Mouse (Mus musculus): ENCODE results near the gene Hs6st1. TPM values are rescaled to one million over a fixed set of nuclear protein-coding genes. Genes with fewer than 3 reads are reported as not detected.
A peak's percentile ranks its signal among the peaks of the same experiment; 100 is the strongest.
"Not testable (repeated sequence)": the region's sequence is repeated elsewhere in the genome, so short reads cannot be mapped to it uniquely, and the experiment has no call there.

The Hs6st1 gene
- 10 to 100 TPM in 25 of 26 experiments, 1 to 10 TPM in 1; 9.6 to 45.9 (median 19.1) TPM for total RNA-seq (2018; cell fraction: chromatin; rRNA removed)
- total RNA-seq (2018; cell fraction: cytosol; rRNA removed) = 10 to 100 TPM; 13.4 to 46.1 (median 25.4) TPM
- total RNA-seq (2018; cell fraction: nucleus; rRNA removed) = 10 to 100 TPM; 14.3 to 55.1 (median 26.6) TPM
- polyA plus RNA-seq (2018) = 19.5 to 41.7 TPM (median 35.8 TPM) in 3 replicates

GRCm38 (mm10) chr1:36068076-36068475 lies at the start of gene Hs6st1:
Gene Hs6st1, plus strand, starts transcription at chr1:36068400.
- H3K4me3 ChIP-seq (ENCODE audit: inconsistent target) = peak within 1 kb of the TSS; percentile 61
- peaks cover 45% of the 10 kb centered on the region for H3K79me2 ChIP-seq (ENCODE audit: inconsistent target)
- H3K36me3 ChIP-seq (ENCODE audit: inconsistent target) = no peaks in the 10 kb centered on the region
- H3K27ac ChIP-seq = peak within 1 kb of the TSS; percentile 24
- WGBS (ENCODE audit: missing documents) = under 1% methylated on average over 52 of the region's 55 CpGs

DNA sequence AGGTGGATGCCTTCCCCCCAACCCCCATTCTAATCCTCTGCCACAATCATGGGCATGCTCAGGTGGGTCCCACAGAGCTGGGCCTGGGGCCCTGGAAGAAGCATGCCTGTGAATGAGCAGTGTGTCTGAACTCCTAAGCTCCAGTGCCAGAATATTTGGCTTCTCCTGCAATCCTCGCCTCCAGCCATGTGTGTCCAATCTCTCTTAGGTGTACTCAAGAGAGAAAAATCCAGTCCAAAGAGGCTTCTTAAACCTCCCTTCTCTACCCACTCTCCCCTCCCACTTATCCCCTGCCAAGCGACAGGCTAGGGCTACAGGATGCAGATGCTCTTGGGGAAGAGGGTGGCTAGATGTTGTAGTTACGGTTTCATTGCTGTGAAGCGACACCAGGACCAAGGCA lies 49.6 kb upstream of the Hs6st1 start:
- 98% methylated on average over 4 of the region's 4 CpGs for WGBS (ENCODE audit: missing documents)
- Histone ChIP-seq H3K79me2 (ENCODE audit: inconsistent target) (no peaks in the 10 kb centered on the region), H3K36me3 (ENCODE audit: inconsistent target) (no peaks in the 10 kb centered on the region), H3K27ac (no peak overlapping the region), H3K4me3 (ENCODE audit: inconsistent target) (no peak overlapping the region)

DNA sequence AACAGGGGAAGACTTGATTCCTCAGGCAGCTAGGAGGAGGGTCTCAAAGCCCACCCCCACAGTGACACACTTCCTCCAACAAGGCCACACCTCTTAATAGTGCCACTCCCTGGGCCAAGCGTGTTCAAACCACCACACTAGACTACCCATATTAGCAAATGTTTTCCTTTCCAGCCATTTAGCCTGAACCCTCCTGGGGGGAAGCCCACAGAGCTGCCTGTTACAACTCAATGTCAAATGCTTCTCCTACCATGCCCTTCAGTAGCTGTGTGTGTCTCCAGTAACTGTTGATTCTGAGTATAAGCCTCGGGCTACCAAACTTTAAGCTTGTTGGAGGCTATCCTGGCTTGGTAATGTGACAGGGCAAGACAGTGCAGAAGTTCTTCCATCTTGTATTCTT lies 49.0 kb upstream of the Hs6st1 start:
- 96% methylated on average over 2 of the region's 2 CpGs for WGBS (ENCODE audit: missing documents)
- Histone ChIP-seq H3K36me3 (ENCODE audit: inconsistent target) (no peaks in the 10 kb centered on the region), H3K27ac (no peak overlapping the region), H3K79me2 (ENCODE audit: inconsistent target) (no peaks in the 10 kb centered on the region), H3K4me3 (ENCODE audit: inconsistent target) (no peak overlapping the region)

- WGBS (ENCODE audit: missing documents) = 90% methylated on average over 2 of the region's 4 CpGs
- H3K4me3 ChIP-seq (ENCODE audit: inconsistent target) = no peak overlapping the region
- no peaks in the 10 kb centered on the region for H3K79me2 ChIP-seq (ENCODE audit: inconsistent target)
- no peak overlapping the region for H3K27ac ChIP-seq
- H3K36me3 ChIP-seq (ENCODE audit: inconsistent target) = no peaks in the 10 kb centered on the region
These were observed 47.9 kb upstream of the Hs6st1 start for GRCm38 (mm10) chr1:36020315-36020714.

DNA sequence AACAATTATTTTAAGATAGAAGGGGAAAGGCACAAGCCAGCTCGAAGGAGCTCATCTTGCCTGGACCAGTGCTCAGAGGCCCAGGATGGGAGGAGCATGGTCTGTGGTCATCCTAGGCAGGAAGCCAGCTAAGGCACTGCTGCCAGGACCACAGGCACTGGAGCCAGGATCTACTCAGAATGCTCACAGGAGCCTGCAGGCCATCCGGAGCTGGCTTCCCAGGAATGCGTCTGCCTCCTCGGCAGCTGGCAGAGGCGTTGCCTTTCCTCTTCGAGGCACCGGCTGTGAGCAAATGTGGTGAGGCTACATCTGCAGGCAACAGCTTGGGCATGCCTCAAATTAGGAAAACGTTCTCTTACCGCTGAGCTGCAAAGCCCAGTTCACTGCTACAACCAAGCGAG lies 37.8 kb upstream of the Hs6st1 start:
- no peak overlapping the region for H3K4me3 ChIP-seq (ENCODE audit: inconsistent target)
- 75% methylated on average over 10 of the region's 10 CpGs for WGBS (ENCODE audit: missing documents)

DNA sequence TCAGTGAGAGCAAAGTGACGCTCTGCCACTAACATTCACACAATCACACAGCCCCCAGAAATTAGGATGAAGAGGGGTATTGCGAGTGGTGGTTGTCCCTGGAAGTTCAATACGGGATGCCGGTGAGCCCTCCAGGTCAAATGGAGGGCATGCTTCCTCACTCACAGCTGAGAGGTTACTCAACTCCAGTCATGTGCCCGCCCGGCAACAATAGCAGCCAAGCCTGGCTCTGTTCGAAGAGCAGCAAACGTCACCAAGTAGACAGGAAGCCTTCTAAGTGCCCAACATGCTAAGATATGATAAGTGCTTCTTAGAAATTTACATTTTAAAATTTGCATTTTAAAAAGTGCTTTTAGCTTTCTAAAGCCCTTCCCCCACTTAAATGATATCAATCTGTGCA lies 29.4 kb upstream of the Hs6st1 start:
- WGBS (ENCODE audit: missing documents) = 51% methylated on average over 8 of the region's 8 CpGs
- H3K4me3 ChIP-seq (ENCODE audit: inconsistent target) = no peak overlapping the region
- no peak overlapping the region for H3K27ac ChIP-seq
- no peaks in the 10 kb centered on the region for H3K36me3 ChIP-seq (ENCODE audit: inconsistent target)
- no peaks in the 10 kb centered on the region for H3K79me2 ChIP-seq (ENCODE audit: inconsistent target)

More for the DNA sequence above, 37.8 kb upstream of the Hs6st1 start:
- Histone ChIP-seq H3K79me2 (ENCODE audit: inconsistent target) (no peaks in the 10 kb centered on the region), H3K36me3 (ENCODE audit: inconsistent target) (no peaks in the 10 kb centered on the region), H3K27ac (no peak overlapping the region)

DNA sequence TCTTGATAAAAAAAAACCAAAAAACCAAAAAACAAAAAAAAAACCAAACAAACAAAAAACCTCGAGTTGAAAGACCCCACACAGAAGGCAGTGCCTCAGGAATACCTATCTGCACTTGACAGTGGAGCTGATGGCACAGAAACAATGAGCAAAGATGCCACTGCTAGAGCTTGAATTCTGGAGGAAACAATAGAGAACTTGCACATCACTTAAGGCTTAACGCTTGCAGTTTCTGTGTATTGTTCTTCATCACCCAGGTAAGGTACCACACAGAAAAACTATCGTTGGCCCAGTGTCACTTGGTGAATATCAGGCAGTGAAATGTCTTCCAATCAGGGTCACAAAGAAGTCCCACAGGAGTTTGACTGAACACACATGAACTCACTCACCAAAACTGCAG lies 26.1 kb upstream of the Hs6st1 start:
- no peaks in the 10 kb centered on the region for H3K36me3 ChIP-seq (ENCODE audit: inconsistent target)
- H3K27ac ChIP-seq = no peak overlapping the region
- 88% methylated on average over 3 of the region's 3 CpGs for WGBS (ENCODE audit: missing documents)
- H3K79me2 ChIP-seq (ENCODE audit: inconsistent target) = no peaks in the 10 kb centered on the region
- H3K4me3 ChIP-seq (ENCODE audit: inconsistent target) = no peak overlapping the region

- not testable (repeated sequence) for H3K36me3 ChIP-seq (ENCODE audit: inconsistent target); H3K79me2 ChIP-seq (ENCODE audit: inconsistent target); H3K27ac ChIP-seq; H3K4me3 ChIP-seq (ENCODE audit: inconsistent target)
- WGBS (ENCODE audit: missing documents) = 90% methylated on average over 4 of the region's 5 CpGs
These were observed 24.4 kb upstream of the Hs6st1 start for GRCm38 (mm10) chr1:36043793-36044192.

GRCm38 (mm10) chr1:36044288-36044687 lies 23.9 kb upstream of the Hs6st1 start:
- WGBS (ENCODE audit: missing documents) = 100% methylated on average over 2 of the region's 4 CpGs
- Histone ChIP-seq H3K27ac (no peak overlapping the region), H3K79me2 (ENCODE audit: inconsistent target) (no peaks in the 10 kb centered on the region), H3K4me3 (ENCODE audit: inconsistent target) (no peak overlapping the region), H3K36me3 (ENCODE audit: inconsistent target) (no peaks in the 10 kb centered on the region)

- H3K27ac ChIP-seq = peak overlapping the region; percentile 70
- 3% methylated on average over 5 of the region's 5 CpGs for WGBS (ENCODE audit: missing documents)
- H3K79me2 ChIP-seq (ENCODE audit: inconsistent target) = no peaks in the 10 kb centered on the region
These were observed 15.5 kb upstream of the Hs6st1 start for GRCm38 (mm10) chr1:36052672-36053071.

GRCm38 (mm10) chr1:36053566-36053965 lies 14.6 kb upstream of the Hs6st1 start:
- H3K4me3 ChIP-seq (ENCODE audit: inconsistent target) = no peak overlapping the region
- H3K36me3 ChIP-seq (ENCODE audit: inconsistent target) = no peaks in the 10 kb centered on the region
- 93% methylated on average over 2 of the region's 2 CpGs for WGBS (ENCODE audit: missing documents)
- no peak overlapping the region for H3K27ac ChIP-seq
- no peaks in the 10 kb centered on the region for H3K79me2 ChIP-seq (ENCODE audit: inconsistent target)

More at GRCm38 (mm10) chr1:36052672-36053071, 15.5 kb upstream of the Hs6st1 start:
- no peaks in the 10 kb centered on the region for H3K36me3 ChIP-seq (ENCODE audit: inconsistent target)
- H3K4me3 ChIP-seq (ENCODE audit: inconsistent target) = no peak overlapping the region

DNA sequence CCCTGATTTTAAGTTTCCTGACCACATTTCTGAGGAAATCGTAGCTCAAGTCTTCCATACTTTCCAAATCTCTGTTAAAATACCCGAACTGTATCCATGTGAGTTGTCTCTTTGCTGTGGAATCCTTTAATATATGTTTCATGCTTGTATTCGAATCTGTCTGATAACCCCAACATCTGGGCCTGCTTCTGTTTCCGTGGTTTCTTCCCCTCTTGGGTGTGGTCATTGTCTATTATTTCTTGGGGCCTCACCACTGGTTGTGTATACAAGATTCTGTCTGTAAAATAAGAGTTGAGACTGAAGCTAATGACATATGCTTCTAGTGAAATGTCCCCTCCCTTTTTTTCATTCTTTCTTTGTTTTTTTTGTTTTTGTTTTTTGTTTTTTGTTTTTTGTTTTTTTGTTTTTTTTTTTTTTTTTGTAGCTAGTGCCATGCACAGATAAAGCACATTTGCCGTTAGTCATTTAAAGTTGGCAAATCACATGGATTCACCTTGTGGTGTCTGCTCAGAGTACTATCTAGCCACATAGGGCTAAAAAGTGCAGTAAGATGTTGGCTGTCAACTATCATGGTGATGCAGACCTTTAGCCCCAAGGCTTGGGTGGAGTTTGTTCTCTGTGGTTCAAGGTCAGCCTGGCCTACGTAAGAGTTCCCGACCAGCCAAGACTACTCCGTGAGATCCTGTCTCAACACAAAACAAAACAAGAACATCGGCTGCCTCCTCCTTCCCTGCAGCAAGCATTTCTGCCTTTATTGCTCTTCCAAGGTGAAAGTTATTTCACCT lies 13.8 kb upstream of the Hs6st1 start:
- 85% methylated on average over 9 of the region's 9 CpGs for WGBS (ENCODE audit: missing documents)
- Histone ChIP-seq H3K36me3 (ENCODE audit: inconsistent target) (no peaks in the 10 kb centered on the region), H3K27ac (no peak overlapping the region), H3K4me3 (ENCODE audit: inconsistent target) (no peak overlapping the region), H3K79me2 (ENCODE audit: inconsistent target) (no peaks in the 10 kb centered on the region)

DNA sequence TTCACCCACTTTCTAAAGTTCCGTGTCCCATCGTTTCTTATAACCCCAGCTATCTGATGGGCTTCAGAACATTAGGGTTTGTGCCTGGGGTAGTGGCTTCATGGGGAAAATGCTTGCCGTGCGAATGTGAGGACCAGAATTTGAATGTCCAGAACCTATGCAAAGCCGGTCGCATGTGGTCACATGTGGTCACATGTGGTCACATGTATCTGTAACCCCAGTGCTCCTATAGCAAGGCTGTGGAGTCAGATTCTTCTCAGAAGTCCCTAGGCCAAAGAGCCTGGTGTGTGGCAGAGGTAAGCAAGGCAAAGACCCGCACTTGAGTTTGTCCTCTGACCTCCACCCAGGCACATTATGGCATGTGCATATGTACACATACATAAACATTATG lies 13.2 kb upstream of the Hs6st1 start:
- H3K4me3 ChIP-seq (ENCODE audit: inconsistent target) = no peak overlapping the region
- WGBS (ENCODE audit: missing documents) = 100% methylated on average over 6 of the region's 7 CpGs
- H3K79me2 ChIP-seq (ENCODE audit: inconsistent target) = no peaks in the 10 kb centered on the region
- H3K36me3 ChIP-seq (ENCODE audit: inconsistent target) = no peaks in the 10 kb centered on the region
- no peak overlapping the region for H3K27ac ChIP-seq

- H3K4me3 ChIP-seq (ENCODE audit: inconsistent target) = no peak overlapping the region
- no peaks in the 10 kb centered on the region for H3K79me2 ChIP-seq (ENCODE audit: inconsistent target)
- 88% methylated on average over 6 of the region's 6 CpGs for WGBS (ENCODE audit: missing documents)
- H3K36me3 ChIP-seq (ENCODE audit: inconsistent target) = no peaks in the 10 kb centered on the region
- no peak overlapping the region for H3K27ac ChIP-seq
These were observed 8.8 kb upstream of the Hs6st1 start for GRCm38 (mm10) chr1:36059351-36059750.
